Mouse (Mus musculus): ENCODE measurements around the gene Vmn2r68. TPM values are rescaled to one million over a fixed set of nuclear protein-coding genes. Genes with fewer than 3 reads are reported as not detected.

Gene Vmn2r68
- total RNA-seq (2021): not detected
- long read RNA-seq, experiment 1: 0 reads
- long read RNA-seq, experiment 2: 0 reads

- no peak for DNase-seq
Measured at GRCm38 (mm10) chr7:85237683-85238082, at the start of gene Vmn2r68. Gene Vmn2r68 (minus strand): TSS chr7:85237783.

Other genes with a start within 250 kb of the Vmn2r68 start
- gene Vmn2r66, start 225.5 kb downstream of the Vmn2r68 start, total RNA-seq (2021): not detected
- not detected for gene Vmn2r67, start 81.8 kb downstream of the Vmn2r68 start, total RNA-seq (2021)
- not detected for gene Vmn2r69, start 178.1 kb upstream of the Vmn2r68 start, total RNA-seq (2021)